Mouse (Mus musculus) small intestine, adult 2 months (tissue): ENCODE measurements around the gene Sec31a. TPM values are rescaled to one million over a fixed set of nuclear protein-coding genes. Genes with fewer than 3 reads are reported as not detected.
A peak's percentile ranks its signal among the peaks of the same experiment; 100 is the strongest.
"Not testable (repeated sequence)": the region's sequence is repeated elsewhere in the genome, so short reads cannot be mapped to it uniquely, and the experiment has no call there.

Experiments used
- H3K27ac ChIP-seq: fragments of 200-500 bp; 2 replicates; pipeline ENCODE4 v1.5.1; 2012; ENCODE audit warnings: low read depth, low read length, control low read depth, inconsistent platforms; ENCODE audit not compliant: insufficient read depth
- H3K27me3 ChIP-seq: fragments of 200-500 bp; 2 replicates; pipeline ENCODE4 v1.6.1; 2012; ENCODE audit warnings: mild to moderate bottlenecking, moderate library complexity, low read length, inconsistent platforms; ENCODE audit not compliant: control insufficient read depth, insufficient read depth
- H3K36me3 ChIP-seq: fragments of 200-500 bp; 2 replicates; pipeline ENCODE4 v1.6.1; 2012; ENCODE audit warnings: mild to moderate bottlenecking, low read length, control low read depth, inconsistent platforms; ENCODE audit not compliant: control insufficient read depth, insufficient read depth
- H3K4me1 ChIP-seq: fragments of 200-500 bp; 2 replicates; pipeline ENCODE4 v1.6.1; 2012; ENCODE audit warnings: low read length, inconsistent platforms, mixed read lengths; ENCODE audit not compliant: control insufficient read depth, insufficient read depth, insufficient read length
- H3K4me3 ChIP-seq: fragments of 200-500 bp; 2 replicates; pipeline ENCODE4 v1.5.1; 2012; ENCODE audit warnings: low read depth, mild to moderate bottlenecking, control low read depth, inconsistent platforms, low read length, moderate library complexity
- CTCF ChIP-seq: fragments of 200-500 bp; IDR thresholded peaks from 2 replicates; pipeline ENCODE4 v1.5.1; 2012; ENCODE audit warnings: low read depth, mild to moderate bottlenecking, control low read depth, inconsistent platforms, low read length, moderate library complexity, mixed read lengths; ENCODE audit not compliant: insufficient replicate concordance, insufficient read length; ENCODE audit errors: extremely low read depth
- POLR2A ChIP-seq: fragments of 200-500 bp; IDR thresholded peaks from 2 replicates; pipeline ENCODE4 v1.6.1; 2012; ENCODE audit warnings: low read depth, mild to moderate bottlenecking, control low read depth, inconsistent platforms, low read length, moderate library complexity
- WGBS: fragments of 180-500 bp; shearing (Covaris S2); methylation state at CpG from one replicate; pipeline ENCODE4 v1.1.7; 2018; 5-methylcytosine and 5-hydroxymethylcytosine counted together
- polyA plus RNA-seq: library from polyadenylated mRNA; depleted of rRNA; stranded (reverse); fragments of >200 nt; gene quantifications from 2 replicates; pipeline ENCODE4 v1.2.3, GENCODE M21; 2012

The Sec31a gene
- polyA plus RNA-seq, 1 experiment = 688 TPM

DNA sequence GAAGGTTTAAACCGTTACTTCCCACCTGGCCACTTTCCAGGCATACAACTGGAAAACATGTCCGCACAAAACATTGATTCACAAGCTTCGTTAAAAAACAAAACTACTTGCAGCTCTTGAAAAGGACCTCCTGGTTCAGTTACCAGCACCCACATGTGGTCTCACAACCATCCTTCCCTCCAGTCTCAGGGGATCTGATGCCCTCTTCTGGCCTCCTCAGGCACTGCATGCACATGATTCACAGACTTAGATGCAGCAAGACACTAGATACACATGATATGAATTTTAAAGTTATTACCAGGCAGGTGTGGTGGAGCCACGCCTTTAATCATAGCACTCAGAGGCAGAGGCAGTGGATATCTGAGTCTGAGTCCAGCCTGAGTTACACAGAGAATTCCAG, 21.1 kb upstream of the Sec31a start:
- Histone ChIP-seq H3K4me1 (no peaks in the 10 kb centered on the region), H3K27ac (no peak overlapping the region), H3K27me3 (no peaks in the 10 kb centered on the region), H3K4me3 (no peak overlapping the region), H3K36me3 (no peaks in the 10 kb centered on the region)
- WGBS = 97% methylated on average over 4 of the region's 4 CpGs
- TF ChIP-seq CTCF (no peak), POLR2A (no peak)

- WGBS = 24% methylated on average over 2 of the region's 2 CpGs
- TF ChIP-seq POLR2A (no peak), CTCF (no peak)
- H3K36me3 ChIP-seq = peaks cover 6% of the 10 kb centered on the region
- peaks cover 12% of the 10 kb centered on the region for H3K4me1 ChIP-seq
- no peak overlapping the region for H3K27ac ChIP-seq
- H3K4me3 ChIP-seq = no peak overlapping the region
- no peaks in the 10 kb centered on the region for H3K27me3 ChIP-seq
Observed at GRCm38 (mm10) chr5:100430966-100431365, 14.9 kb upstream of the Sec31a start.

DNA sequence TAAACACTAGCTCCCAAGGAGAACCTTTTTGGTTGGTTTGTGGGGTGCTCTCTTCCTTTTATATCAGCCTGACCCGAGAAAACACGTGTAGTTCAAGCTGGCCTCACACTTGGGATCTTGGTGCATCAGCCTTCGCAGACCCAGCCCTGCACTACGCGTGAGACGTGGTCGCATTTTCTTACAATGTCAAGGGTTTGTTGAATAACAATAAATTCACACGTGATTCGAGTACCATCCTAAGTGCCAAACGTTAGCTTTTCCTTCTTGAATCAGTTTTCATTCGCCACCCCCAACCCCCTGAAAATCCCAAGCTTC, 14.0 kb upstream of the Sec31a start:
- WGBS = under 1% methylated on average over 11 of the region's 11 CpGs
- peaks cover 6% of the 10 kb centered on the region for H3K36me3 ChIP-seq
- H3K27ac ChIP-seq = peak overlapping the region; percentile 82
- peaks cover 12% of the 10 kb centered on the region for H3K4me1 ChIP-seq
- no peak for TF ChIP-seq POLR2A
- TF ChIP-seq CTCF = no peak
- H3K27me3 ChIP-seq = no peaks in the 10 kb centered on the region
- peak overlapping the region; percentile 81 for H3K4me3 ChIP-seq

GRCm38 (mm10) chr5:100429344-100430075, 13.5 kb upstream of the Sec31a start:
- Histone ChIP-seq H3K36me3 (peaks cover 8% of the 10 kb centered on the region), H3K4me1 (peaks cover 12% of the 10 kb centered on the region), H3K27me3 (no peaks in the 10 kb centered on the region), H3K4me3 (peak overlapping the region; percentile 81), H3K27ac (peak overlapping the region; percentile 82)
- peak; percentile 87 for TF ChIP-seq POLR2A
- no peak for TF ChIP-seq CTCF
- under 1% methylated on average over 53 of the region's 53 CpGs for WGBS

GRCm38 (mm10) chr5:100428734-100429343, 12.8 kb upstream of the Sec31a start:
- Histone ChIP-seq H3K4me1 (peaks cover 12% of the 10 kb centered on the region), H3K27me3 (no peaks in the 10 kb centered on the region), H3K4me3 (peak overlapping the region; percentile 81), H3K27ac (peak overlapping the region; percentile 20), H3K36me3 (peaks cover 10% of the 10 kb centered on the region)
- WGBS = under 1% methylated on average over 20 of the region's 20 CpGs
- no peak for TF ChIP-seq POLR2A
- no peak for TF ChIP-seq CTCF

DNA sequence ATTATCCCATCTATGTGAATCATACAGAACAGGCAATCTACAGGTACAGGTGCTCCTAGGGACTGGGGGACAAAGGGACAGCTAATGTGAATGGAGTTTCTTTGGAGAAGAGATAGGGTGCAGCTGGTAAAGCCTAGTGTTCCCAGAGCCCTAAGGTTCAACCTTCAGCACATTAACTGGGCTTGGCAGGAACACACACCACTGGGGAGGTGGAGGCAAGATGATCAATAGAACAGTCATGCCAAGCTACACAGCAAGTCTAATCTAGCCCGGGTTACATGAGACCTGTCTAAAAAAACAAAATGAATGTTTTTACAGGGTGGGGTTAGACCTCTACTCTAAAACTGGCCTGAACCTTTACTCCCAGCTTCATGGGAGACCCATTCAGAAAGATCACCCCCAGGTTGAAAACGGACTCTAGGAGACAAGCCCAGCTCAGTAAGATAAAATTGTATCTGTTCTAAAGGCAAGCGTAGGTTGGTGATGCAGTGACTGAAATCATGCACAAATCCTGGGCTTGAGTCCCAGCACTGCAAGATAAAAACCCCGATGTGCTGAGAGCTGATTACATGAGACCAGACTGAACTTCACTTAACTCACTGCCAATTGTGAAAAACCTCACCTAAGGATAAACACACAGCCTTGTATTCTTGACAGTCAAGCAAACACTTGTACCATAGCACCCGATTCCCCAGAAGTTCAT, 12.1 kb upstream of the Sec31a start:
- 3% methylated on average over 5 of the region's 5 CpGs for WGBS
- no peak overlapping the region for H3K27ac ChIP-seq
- TF ChIP-seq POLR2A (no peak), CTCF (no peak)

GRCm38 (mm10) chr5:100427276-100427675, 11.2 kb upstream of the Sec31a start:
- peak overlapping the region; percentile 46 for H3K4me3 ChIP-seq
- H3K27ac ChIP-seq = no peak overlapping the region
- H3K4me1 ChIP-seq = peaks cover 15% of the 10 kb centered on the region
- 12% methylated on average over 9 of the region's 9 CpGs for WGBS
- H3K36me3 ChIP-seq = peaks cover 22% of the 10 kb centered on the region
- no peaks in the 10 kb centered on the region for H3K27me3 ChIP-seq
- TF ChIP-seq POLR2A (no peak), CTCF (no peak)

More for the DNA sequence above, 12.1 kb upstream of the Sec31a start:
- H3K4me3 ChIP-seq = no peak overlapping the region; the same call in 1 of the 2 replicates
- peaks cover 13% of the 10 kb centered on the region for H3K36me3 ChIP-seq
- no peaks in the 10 kb centered on the region for H3K27me3 ChIP-seq
- peaks cover 15% of the 10 kb centered on the region for H3K4me1 ChIP-seq

- 93% methylated on average over 2 of the region's 2 CpGs for WGBS
- Histone ChIP-seq H3K36me3 (peaks cover 31% of the 10 kb centered on the region), H3K4me1 (peaks cover 15% of the 10 kb centered on the region)
- H3K4me3 ChIP-seq, H3K27me3 ChIP-seq, H3K27ac ChIP-seq: not testable (repeated sequence)
Observed at GRCm38 (mm10) chr5:100425823-100426222, 9.8 kb upstream of the Sec31a start.
